Mouse (Mus musculus) myocyte (in vitro differentiated cells): ENCODE data around the gene Tasp1.

Experiments
- CEBPB ChIP-seq: IDR thresholded peaks from 2 replicates; pipeline ENCODE4 v1.6.1; 2011; ENCODE audit warnings: mild to moderate bottlenecking, moderate library complexity; ENCODE audit not compliant: poor library complexity, insufficient read depth, severe bottlenecking
- E2F4 ChIP-seq: IDR thresholded peaks from one replicate; pipeline ENCODE4 v1.6.1; 2011; ENCODE audit warnings: mild to moderate bottlenecking, control low read depth, moderate library complexity; ENCODE audit not compliant: insufficient read depth
- MAX ChIP-seq: IDR thresholded peaks from one replicate; pipeline ENCODE4 v1.6.1; 2011; ENCODE audit warnings: low read depth, mild to moderate bottlenecking, control low read depth
- MYOD1 ChIP-seq, 3 experiments: IDR thresholded peaks; one replicate each; pipeline ENCODE4 v1.6.1; 2011; ENCODE audit warnings: control low read depth in 2 of 3, low read depth in 2 of 3, mild to moderate bottlenecking in 2 of 3, moderate library complexity in 1 of 3; ENCODE audit not compliant: insufficient read length in 2 of 3, control insufficient read depth in 1 of 3
- MYOG ChIP-seq, 3 experiments: IDR thresholded peaks; one replicate each; pipeline ENCODE4 v1.6.1; 2011; ENCODE audit warnings: control low read depth in 2 of 3, low read depth in 2 of 3, mild to moderate bottlenecking in 2 of 3; ENCODE audit not compliant: insufficient read length in 2 of 3, control insufficient read depth in 1 of 3, insufficient read depth in 1 of 3
- POLR2A ChIP-seq: IDR thresholded peaks from one replicate; pipeline ENCODE4 v1.6.1; 2011; ENCODE audit warnings: low read depth, mild to moderate bottlenecking, control low read depth, moderate library complexity; ENCODE audit not compliant: insufficient read length
- SRF ChIP-seq: IDR thresholded peaks from one replicate; pipeline ENCODE4 v1.6.1; 2011; ENCODE audit warnings: low read depth; ENCODE audit not compliant: control insufficient read depth, insufficient read length
- TCF12 ChIP-seq: IDR thresholded peaks from one replicate; pipeline ENCODE4 v1.6.1; 2011; ENCODE audit warnings: mild to moderate bottlenecking, control low read depth; ENCODE audit not compliant: poor library complexity, insufficient read depth, severe bottlenecking
- USF1 ChIP-seq: IDR thresholded peaks from one replicate; pipeline ENCODE4 v1.6.1; 2011; ENCODE audit warnings: low read depth, mild to moderate bottlenecking, control low read depth, moderate library complexity

DNA sequence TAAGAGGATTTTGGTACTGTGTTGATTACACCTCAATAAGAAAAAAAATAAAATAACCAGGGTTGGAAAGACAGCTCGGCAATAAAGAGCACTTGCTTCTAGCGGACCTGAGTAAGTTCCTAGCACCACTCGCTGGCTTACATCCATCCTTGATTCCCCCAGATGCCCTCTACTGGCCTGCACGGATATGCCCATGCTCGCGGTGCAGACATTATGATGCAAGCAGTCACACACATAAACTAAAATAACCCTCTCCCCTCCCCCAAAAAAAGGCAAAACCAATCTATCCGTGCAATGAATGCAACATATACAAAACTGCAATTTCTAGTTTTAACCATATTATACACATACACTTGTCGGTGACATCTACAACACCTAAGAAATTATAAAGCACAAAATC, 929 bp downstream of the Tasp1 start:
- TF ChIP-seq USF1, result no peak
- TF ChIP-seq MAX, result no peak
- TF ChIP-seq POLR2A, result no peak
- no peak for TF ChIP-seq TCF12
- TF ChIP-seq E2F4, result no peak
- TF ChIP-seq MYOD1 (IDR thresholded peaks at IDR 0.05; ENCODE audit: control insufficient read depth in 1 of 3, insufficient read length in 2 of 3, low read depth in 2 of 3), result no peak
- no peak for TF ChIP-seq SRF
- no peak for TF ChIP-seq MYOG (IDR thresholded peaks at IDR 0.05; ENCODE audit: control insufficient read depth in 1 of 3, insufficient read depth in 1 of 3, insufficient read length in 2 of 3, low read depth in 2 of 3)
- no peak; the same call in 1 of the 2 replicates for TF ChIP-seq CEBPB
